Mouse (Mus musculus) hindbrain, postnatal 0 days (tissue): Measurements from ENCODE around the gene Ptpn3. TPM values are rescaled to one million over a fixed set of nuclear protein-coding genes. Genes with fewer than 3 reads are reported as not detected.

Source experiments
- ATAC-seq: fragments of 200-750 bp; cut with Nextera tagmentation; 2 replicates; pipeline ENCODE4 v1.8.0; 2017; ENCODE audit warnings: mild to moderate bottlenecking, moderate TSS enrichment, moderate library complexity
- DNase-seq: peaks from one replicate; pipeline ENCODE4 v3.0.0-alpha.2; 2015; ENCODE audit warnings: low spot score
- H3K27ac ChIP-seq: fragments of 300-500 bp; sonication (generic); 2 replicates; pipeline ENCODE4 v1.5.1; 2014; ENCODE audit warnings: mild to moderate bottlenecking
- H3K27me3 ChIP-seq: fragments of 300-500 bp; sonication (generic); 2 replicates; pipeline ENCODE4 v1.6.1; 2014; ENCODE audit warnings: low read length, mixed read lengths; ENCODE audit not compliant: insufficient read depth
- H3K36me3 ChIP-seq: fragments of 300-500 bp; sonication (generic); 2 replicates; pipeline ENCODE4 v1.6.1; 2014; ENCODE audit warnings: low read length, mixed read lengths; ENCODE audit not compliant: insufficient read depth
- H3K4me1 ChIP-seq: fragments of 300-500 bp; sonication (generic); 2 replicates; pipeline ENCODE4 v1.6.1; 2014; ENCODE audit warnings: antibody characterized with exemption, low read length, mixed read lengths; ENCODE audit not compliant: insufficient read depth
- H3K4me2 ChIP-seq: fragments of 300-500 bp; sonication (generic); 2 replicates; pipeline ENCODE4 v1.6.1; 2014; ENCODE audit warnings: low read depth, mild to moderate bottlenecking, low read length, moderate library complexity, mixed read lengths
- H3K4me3 ChIP-seq: fragments of 300-500 bp; sonication (generic); 2 replicates; pipeline ENCODE4 v1.5.1; 2014; ENCODE audit warnings: low read length
- H3K9ac ChIP-seq: fragments of 300-500 bp; sonication (generic); replicated peaks from 2 replicates; pipeline ENCODE4 v1.6.1; 2014; ENCODE audit warnings: mild to moderate bottlenecking, low read length, moderate library complexity, mixed read lengths
- H3K9me3 ChIP-seq: fragments of 300-500 bp; sonication (generic); 2 replicates; pipeline ENCODE4 v1.6.1; 2016; ENCODE audit warnings: low read length, mixed read lengths
- CTCF ChIP-seq: IDR thresholded peaks from 2 replicates; pipeline ENCODE4 v1.5.1; 2016; ENCODE audit warnings: antibody characterized with exemption, control low read depth, low read depth
- WGBS: fragments of 180-500 bp; shearing (Covaris S2); extraction: QIAGEN DNeasy Blood & Tissue Kit; methylation state at CpG from one replicate; pipeline ENCODE4 v1.1.7; 2014; 5-methylcytosine and 5-hydroxymethylcytosine counted together
- polyA plus RNA-seq: library from polyadenylated mRNA; unstranded; fragments of >200 nt; fragmentation: Nextera tagmentation; extraction: Ambion mirVana; gene quantifications from 2 replicates; pipeline ENCODE4 v1.2.1, GENCODE M21; 2015
- total RNA-seq: library from RNA; depleted of rRNA; stranded (reverse); fragments of >200 nt; gene quantifications from 2 replicates; pipeline ENCODE4 v1.2.3, GENCODE M21; 2014

Gene Ptpn3
- total and polyA plus RNA-seq, 2 experiments from 2014 or later, result 3.2 to 3.4 TPM

- Histone ChIP-seq H3K27me3 (no peaks in the 10 kb centered on the region), H3K4me3 (no peak overlapping the region), H3K9me3 (no peaks in the 10 kb centered on the region), H3K4me1 (no peaks in the 10 kb centered on the region), H3K4me2 (no peak overlapping the region), H3K36me3 (no peaks in the 10 kb centered on the region), H3K27ac (no peak overlapping the region), H3K9ac (no peak overlapping the region)
- WGBS, result 67% methylated on average over 1 of the region's 1 CpGs
- ATAC-seq (no peak), DNase-seq (no peak)
- TF ChIP-seq CTCF, result peak; percentile 58
Measured at GRCm38 (mm10) chr4:57181538-57181937, 120.1 kb downstream of the Ptpn3 start.

- 73% methylated on average over 4 of the region's 4 CpGs for WGBS
- no peaks in the 10 kb centered on the region for H3K27me3 ChIP-seq
- H3K27ac ChIP-seq, result no peak overlapping the region
- no peak for ATAC-seq
- H3K36me3 ChIP-seq, result no peaks in the 10 kb centered on the region
- H3K4me3 ChIP-seq, result no peak overlapping the region
- H3K4me2 ChIP-seq, result no peak overlapping the region
- H3K4me1 ChIP-seq, result no peaks in the 10 kb centered on the region
- no peak for TF ChIP-seq CTCF
- no peak for DNase-seq
- no peaks in the 10 kb centered on the region for H3K9me3 ChIP-seq
- no peak overlapping the region for H3K9ac ChIP-seq
Measured at GRCm38 (mm10) chr4:57178881-57179280, 122.8 kb downstream of the Ptpn3 start.

- no peak for ATAC-seq
- no peak for TF ChIP-seq CTCF
- Histone ChIP-seq H3K36me3 (no peaks in the 10 kb centered on the region), H3K27me3 (no peaks in the 10 kb centered on the region), H3K4me2 (no peak overlapping the region), H3K4me1 (no peaks in the 10 kb centered on the region), H3K9ac (no peak overlapping the region), H3K27ac (no peak overlapping the region), H3K9me3 (no peaks in the 10 kb centered on the region), H3K4me3 (no peak overlapping the region)
- no peak for DNase-seq
- 61% methylated on average over 10 of the region's 10 CpGs for WGBS
Measured at GRCm38 (mm10) chr4:57175329-57175728, 126.3 kb downstream of the Ptpn3 start.

- H3K27me3 ChIP-seq, result no peaks in the 10 kb centered on the region
- no peak overlapping the region for H3K9ac ChIP-seq
- WGBS, result 53% methylated on average over 8 of the region's 8 CpGs
- no peak for ATAC-seq
- TF ChIP-seq CTCF, result no peak
- H3K4me3 ChIP-seq, result no peak overlapping the region
- H3K9me3 ChIP-seq, result no peaks in the 10 kb centered on the region
- no peak for DNase-seq
- no peak overlapping the region for H3K27ac ChIP-seq
- no peak overlapping the region for H3K4me2 ChIP-seq
- H3K36me3 ChIP-seq, result no peaks in the 10 kb centered on the region
- no peaks in the 10 kb centered on the region for H3K4me1 ChIP-seq
Measured at GRCm38 (mm10) chr4:57172861-57173260, 128.8 kb downstream of the Ptpn3 start.

- WGBS, result 33% methylated on average over 5 of the region's 5 CpGs
- no peak overlapping the region; the same call in 1 of the 2 replicates for H3K27ac ChIP-seq
- H3K36me3 ChIP-seq, result no peaks in the 10 kb centered on the region
- no peak overlapping the region for H3K9ac ChIP-seq
- no peaks in the 10 kb centered on the region for H3K4me1 ChIP-seq
- H3K4me3 ChIP-seq, result no peak overlapping the region
- TF ChIP-seq CTCF, result no peak
- DNase-seq, result peak; percentile 67
- H3K27me3 ChIP-seq, result no peaks in the 10 kb centered on the region
- no peak overlapping the region for H3K4me2 ChIP-seq
- ATAC-seq, result peak; percentile 80
- no peaks in the 10 kb centered on the region for H3K9me3 ChIP-seq
Measured at GRCm38 (mm10) chr4:57171817-57172216, 129.8 kb downstream of the Ptpn3 start.

GRCm38 (mm10) chr4:57168680-57169079 is 133.0 kb downstream of the Ptpn3 start:
- H3K27ac ChIP-seq, result no peak overlapping the region
- WGBS, result 83% methylated on average over 3 of the region's 3 CpGs
- H3K27me3 ChIP-seq, result no peaks in the 10 kb centered on the region
- no peaks in the 10 kb centered on the region for H3K4me1 ChIP-seq
- no peak overlapping the region for H3K4me3 ChIP-seq
- no peaks in the 10 kb centered on the region for H3K36me3 ChIP-seq
- ATAC-seq (no peak), DNase-seq (no peak)
- no peak overlapping the region for H3K9ac ChIP-seq
- H3K4me2 ChIP-seq, result no peak overlapping the region
- H3K9me3 ChIP-seq, result no peaks in the 10 kb centered on the region
- TF ChIP-seq CTCF, result no peak

- no peak overlapping the region for H3K9ac ChIP-seq
- no peak for TF ChIP-seq CTCF
- no peaks in the 10 kb centered on the region for H3K4me1 ChIP-seq
- no peaks in the 10 kb centered on the region for H3K36me3 ChIP-seq
- 89% methylated on average over 1 of the region's 1 CpGs for WGBS
- DNase-seq (no peak), ATAC-seq (no peak)
- H3K4me3 ChIP-seq, result no peak overlapping the region
- no peaks in the 10 kb centered on the region for H3K27me3 ChIP-seq
- H3K27ac ChIP-seq, result no peak overlapping the region
- no peaks in the 10 kb centered on the region for H3K9me3 ChIP-seq
- H3K4me2 ChIP-seq, result no peak overlapping the region
Measured at GRCm38 (mm10) chr4:57168277-57168676, 133.4 kb downstream of the Ptpn3 start.
